ENCODE assay signal across 9 mouse cellular contexts in genomic region chr19:58822454-58823200, GRCm38 (mm10). TPM values are rescaled to one million over a fixed set of nuclear protein-coding genes. Genes with fewer than 3 reads are reported as not detected.
DNase-seq lines count a peak whose midpoint lies in the region; ATAC-seq lines count a peak whose summit lies in the region.
"Had no signal": no experiment of that assay in that cellular context is flagged by ENCODE, and none has a peak within 500 bp of the region (broad histone marks: within the 10 kb centered on the region; RNA-seq: fewer than 3 reads in every experiment).

No protein-coding gene starts in this region.

- no peaks in the 10 kb centered on the region for H3K9me3 ChIP-seq in forebrain, embryonic 15.5 days
- no peaks in the 10 kb centered on the region for H3K9me3 ChIP-seq in forebrain, embryonic 12.5 days
- no peaks in the 10 kb centered on the region for H3K9me3 ChIP-seq in hindbrain, embryonic 16.5 days (ENCODE audit: control insufficient read depth, low read length)

- no peak overlapping the region for H3K9ac ChIP-seq in forebrain, embryonic 15.5 days (replicated peaks)
- H3K9ac ChIP-seq in forebrain, embryonic 12.5 days: no peak overlapping the region
- no peak overlapping the region for H3K9ac ChIP-seq in hindbrain, embryonic 16.5 days (ENCODE audit: low read depth, low read length)

- peak overlapping the region; percentile 12; the same call in 1 of the 2 replicates for H3K27ac ChIP-seq in forebrain, embryonic 15.5 days (replicated peaks)
- no peak overlapping the region for H3K27ac ChIP-seq in forebrain, embryonic 12.5 days
- H3K27ac ChIP-seq in hindbrain, embryonic 16.5 days (ENCODE audit: low read depth, low read length): no peak overlapping the region; the same call in 1 of the 2 replicates

- no peak overlapping the region for H3K4me3 ChIP-seq in forebrain, embryonic 15.5 days
- H3K4me3 ChIP-seq in forebrain, embryonic 12.5 days (replicated peaks): no peak overlapping the region
- H3K4me3 ChIP-seq in hindbrain, embryonic 16.5 days (ENCODE audit: low read length): no peak overlapping the region

- intact Hi-C loops in gastrocnemius, postnatal 36 days (cut with DNase I): no loop called here
- intact Hi-C loops in left cerebral cortex, postnatal 25 days (cut with DNase I): loop anchor here (2.0 kb wide), 1 partner anchor 36 kb away; no protein-coding TSS in a partner anchor

- no peaks in the 10 kb centered on the region for H3K4me1 ChIP-seq in forebrain, embryonic 15.5 days
- no peaks in the 10 kb centered on the region for H3K4me1 ChIP-seq in forebrain, embryonic 12.5 days
- peaks cover 2% of the 10 kb centered on the region; the same call in 1 of the 2 replicates for H3K4me1 ChIP-seq in hindbrain, embryonic 16.5 days (ENCODE audit: control insufficient read depth, insufficient read depth, low read depth, low read length)

- H3K4me2 ChIP-seq in forebrain, embryonic 15.5 days (replicated peaks): no peak overlapping the region
- H3K4me2 ChIP-seq in forebrain, embryonic 12.5 days: no peak overlapping the region
- no peak overlapping the region for H3K4me2 ChIP-seq in hindbrain, embryonic 16.5 days (ENCODE audit: low read length)

- 80% methylated on average over 20 of the region's 20 CpGs for WGBS in forebrain, embryonic 15.5 days
- 88% methylated on average over 20 of the region's 20 CpGs for WGBS in forebrain, embryonic 12.5 days
- WGBS in hindbrain, embryonic 16.5 days: 44% methylated on average over 20 of the region's 20 CpGs

- peaks cover 6% of the 10 kb centered on the region; the same call in 1 of the 2 replicates for H3K36me3 ChIP-seq in forebrain, embryonic 15.5 days
- peaks cover 7% of the 10 kb centered on the region for H3K36me3 ChIP-seq in forebrain, embryonic 12.5 days (replicated peaks)
- peaks cover 18% of the 10 kb centered on the region for H3K36me3 ChIP-seq in hindbrain, embryonic 16.5 days (ENCODE audit: control insufficient read depth, insufficient read depth, low read length)

- peak; percentile 95 for DNase-seq in cerebellum, adult 11-12 months
- peak; percentile 73 to 74 for DNase-seq in gastrocnemius, postnatal 36 days
- peak; percentile 76 to 94 for DNase-seq in left cerebral cortex, postnatal 25 days (ENCODE audit: low spot score in 2 of 2)
- no peak for DNase-seq in spleen, postnatal 10 days (ENCODE audit: low spot score in 2 of 2)
- DNase-seq in spleen, adult 12 weeks (ENCODE audit: low spot score): no peak

- H3K27me3 ChIP-seq in forebrain, embryonic 15.5 days: no peaks in the 10 kb centered on the region
- no peaks in the 10 kb centered on the region for H3K27me3 ChIP-seq in forebrain, embryonic 12.5 days
- H3K27me3 ChIP-seq in hindbrain, embryonic 16.5 days (replicated peaks; ENCODE audit: control insufficient read depth, insufficient read depth, low read length): no peaks in the 10 kb centered on the region

- ATAC-seq in forebrain, embryonic 15.5 days (replicated peaks): no peak; the same call in 1 of the 2 replicates
- ATAC-seq in forebrain, embryonic 12.5 days (ENCODE audit: low FRiP score): no peak
- ATAC-seq in hindbrain, embryonic 16.5 days: peak; percentile 62

RNA-seq across cellular contexts. Expression of gene 1700019N19Rik, which starts 28.4 kb away (rescaled TPM):
- polyA plus RNA-seq in forebrain, embryonic 15.5 days (2015; fragmentation: Nextera tagmentation; extraction: Ambion mirVana): not detected in 2 replicates
- not detected in 2 replicates for polyA plus RNA-seq in forebrain, embryonic 12.5 days (2016; fragmentation: Nextera tagmentation; extraction: Ambion mirVana)
- total RNA-seq in gastrocnemius, postnatal 36 days (2021): not detected
- not detected in 2 replicates for polyA plus RNA-seq in hindbrain, embryonic 16.5 days (2015; fragmentation: Nextera tagmentation; extraction: Ambion mirVana)
- under 1 TPM; 0.34 to 0.39 TPM for total RNA-seq in left cerebral cortex, postnatal 25 days (2021)
- polyA plus RNA-seq: limb, embryonic 14.5 days had no signal

Comparison
In these comparisons a context has a peak if more than half of its experiments do, and no peak if none do; other contexts are left out.
1. DNase-seq: peak in cerebellum, adult 11-12 months (single experiment), gastrocnemius, postnatal 36 days (2 of 2) and left cerebral cortex, postnatal 25 days (2 of 2); none in spleen, postnatal 10 days (0 of 2) and spleen, adult 12 weeks (single experiment).